Mouse (Mus musculus) urinary bladder, adult 2 months (tissue): ENCODE data around the gene Eif4h. TPM values are rescaled to one million over a fixed set of nuclear protein-coding genes. Genes with fewer than 3 reads are reported as not detected.

Experiments
- polyA plus RNA-seq: library from polyadenylated mRNA; depleted of rRNA; stranded (reverse); fragments of >200 nt; gene quantifications from 2 replicates; pipeline ENCODE4 v1.2.3, GENCODE M21; 2012; rRNA removed

The Eif4h gene
- polyA plus RNA-seq, 1 experiment, result 232 TPM

Other genes starting within 250 kb of the Eif4h start
- gene Gtf2ird1, start 182.8 kb downstream of the Eif4h start, polyA plus RNA-seq, result 27.1 and 31.5 TPM in 2 replicates
- 11.1 and 15.6 TPM in 2 replicates for gene Clip2, start 87.1 kb downstream of the Eif4h start, polyA plus RNA-seq
- gene Syna, start 79.3 kb downstream of the Eif4h start, polyA plus RNA-seq, result 0.09 and 0.10 TPM in 2 replicates
- gene Rfc2, start 58.1 kb downstream of the Eif4h start, polyA plus RNA-seq, result 69.2 and 82.6 TPM in 2 replicates
- gene Lat2, start 24.5 kb downstream of the Eif4h start, polyA plus RNA-seq, result 6.9 TPM in 2 replicates
- gene Limk1, start 49.1 kb upstream of the Eif4h start, polyA plus RNA-seq, result 10.6 and 12.6 TPM in 2 replicates
- gene Eln, start 107.8 kb upstream of the Eif4h start, polyA plus RNA-seq, result 75.6 and 76.3 TPM in 2 replicates